Mouse (Mus musculus): ENCODE data around the gene Pole. TPM values are rescaled to one million over a fixed set of nuclear protein-coding genes. Genes with fewer than 3 reads are reported as not detected.

Pole gene
- 1 to 10 TPM; 1.3 to 1.8 TPM for total RNA-seq (2021)

DNA sequence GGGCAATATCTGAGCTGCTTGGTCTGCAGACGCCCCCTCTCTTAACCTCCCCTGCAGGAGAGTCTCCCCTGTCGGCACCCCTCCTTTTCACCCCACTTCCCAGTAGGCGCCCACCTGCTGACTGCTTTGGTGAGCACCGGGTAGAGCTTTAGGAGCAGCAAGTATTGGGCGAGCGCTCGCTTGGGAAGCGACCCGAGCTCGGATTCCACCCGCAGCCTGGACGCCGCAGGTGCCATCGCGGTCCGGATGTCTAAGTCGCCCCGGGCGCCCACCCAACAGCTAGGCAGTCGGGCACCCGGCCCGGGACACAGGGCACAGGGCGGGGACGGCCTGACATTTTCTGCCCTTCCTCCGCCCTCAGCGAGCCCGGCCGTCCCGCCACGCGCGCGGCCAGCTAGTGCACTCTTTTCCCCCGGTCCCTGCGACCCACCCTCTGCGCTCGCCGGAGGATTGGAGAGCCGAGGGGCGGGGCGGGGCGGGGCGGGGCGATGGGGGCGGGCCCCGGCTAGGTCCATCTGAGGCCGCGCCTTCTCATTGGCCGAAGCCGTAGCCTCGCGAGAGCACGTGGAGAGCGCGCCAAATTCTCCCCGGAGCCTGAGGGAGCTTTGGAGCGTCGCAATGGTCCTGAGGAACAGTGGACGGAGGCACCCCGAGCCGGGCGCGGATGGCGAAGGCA is at the start of gene Pole, which contains the start of gene Pxmp2:
TSS of gene Pole (plus strand) at position 537 of the 676 bp plus-strand sequence.
TSS of gene Pxmp2 (minus strand) at position 417 of the 676 bp plus-strand sequence.
- DNase-seq (ENCODE audit: extremely low spot score in 1 of 2, low spot score in 1 of 2) = peak; percentile 65 to 83

DNA sequence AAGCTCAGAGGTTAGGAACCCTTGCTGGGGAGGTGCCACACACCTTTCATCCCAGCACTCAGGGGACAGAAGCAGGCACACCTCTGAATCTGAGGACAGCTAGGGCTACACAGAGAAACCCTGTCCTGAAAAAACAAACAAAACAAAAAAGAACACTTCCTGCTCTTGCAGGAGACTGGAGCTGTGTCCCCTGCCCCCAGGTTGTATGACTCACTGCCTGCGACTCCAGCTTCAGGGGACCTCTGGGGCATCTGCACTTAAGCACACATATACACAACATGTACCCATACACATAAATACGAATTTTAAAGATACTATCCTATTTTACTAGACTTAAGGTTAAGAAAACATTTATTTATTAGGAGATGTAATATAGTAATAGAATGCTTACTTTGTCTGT is 42.0 kb upstream of the Pole start:
- no peak for DNase-seq (ENCODE audit: extremely low spot score in 1 of 2, low spot score in 1 of 2)

DNA sequence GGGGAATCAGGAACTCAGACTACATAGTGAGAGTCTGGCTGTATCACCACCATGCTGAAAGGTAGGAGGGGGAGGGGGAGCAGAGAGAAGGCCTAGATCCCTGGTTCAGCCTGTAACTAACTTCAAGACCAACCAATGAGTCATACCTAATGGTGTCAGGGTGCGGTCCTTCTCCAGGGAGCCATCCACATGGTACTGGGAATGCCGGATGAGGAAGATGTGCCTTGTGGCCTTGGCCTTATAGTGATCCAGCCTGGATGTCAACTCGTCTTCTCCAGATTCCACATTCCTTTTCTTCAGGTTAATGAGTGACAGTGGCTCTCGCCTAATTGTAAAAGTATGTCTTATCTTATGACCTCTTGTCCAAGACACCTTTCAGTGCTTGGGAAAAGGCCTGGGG is 19.2 kb upstream of the Pole start:
- DNase-seq (ENCODE audit: extremely low spot score in 1 of 2, low spot score in 1 of 2) = no peak

DNA sequence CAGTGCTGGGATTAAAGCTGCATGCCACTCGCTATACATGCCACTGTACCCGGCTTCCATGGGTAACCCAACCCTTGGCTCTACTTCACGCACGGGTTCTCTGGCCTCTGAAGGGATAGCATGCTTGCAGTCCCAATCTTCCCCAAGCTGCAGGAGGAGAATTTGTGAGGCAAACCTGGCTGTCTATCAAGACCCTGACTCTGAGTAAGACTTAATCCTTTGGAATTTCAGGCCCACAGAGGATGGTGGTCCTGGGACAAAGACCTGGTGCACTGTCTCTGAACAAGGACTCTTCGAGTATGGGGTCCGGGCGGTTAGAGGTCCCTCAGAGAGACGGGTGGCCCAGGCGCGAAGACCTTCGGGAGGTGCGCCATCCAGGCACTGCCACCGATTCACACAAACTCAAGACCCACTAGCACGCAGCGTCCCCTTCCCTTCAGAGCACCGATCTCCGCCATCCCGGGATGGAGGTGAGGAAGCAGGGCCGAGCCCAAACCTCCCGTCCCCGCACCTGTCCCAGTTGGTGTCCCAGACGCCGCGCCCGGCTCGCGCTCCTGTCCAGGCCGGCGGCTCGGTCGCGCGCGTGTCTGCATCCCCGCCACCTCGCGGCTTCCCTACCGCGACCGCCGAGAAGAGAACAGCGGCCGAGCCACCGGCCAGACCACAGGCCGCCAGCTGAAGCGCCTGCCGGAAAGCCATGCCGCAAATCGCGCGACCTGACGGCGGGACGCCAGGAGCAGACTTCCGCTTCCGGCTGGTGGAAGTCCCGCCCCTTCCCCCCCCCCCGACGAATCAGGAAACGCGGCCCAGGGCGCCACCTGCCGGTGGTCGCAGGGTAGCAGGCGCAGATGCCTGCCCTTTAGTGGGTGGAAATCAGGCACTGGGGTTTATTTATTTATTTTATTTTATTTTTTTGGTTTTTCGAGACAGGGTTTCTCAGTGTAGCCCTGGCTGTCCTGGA is 16.7 kb upstream of the Pole start, which contains the start of gene Pgam5:
TSS of gene Pgam5 (minus strand) at position 773 of the 961 bp plus-strand sequence.
- peak; percentile 81 to 93 for DNase-seq (ENCODE audit: extremely low spot score in 1 of 2, low spot score in 1 of 2)

DNA sequence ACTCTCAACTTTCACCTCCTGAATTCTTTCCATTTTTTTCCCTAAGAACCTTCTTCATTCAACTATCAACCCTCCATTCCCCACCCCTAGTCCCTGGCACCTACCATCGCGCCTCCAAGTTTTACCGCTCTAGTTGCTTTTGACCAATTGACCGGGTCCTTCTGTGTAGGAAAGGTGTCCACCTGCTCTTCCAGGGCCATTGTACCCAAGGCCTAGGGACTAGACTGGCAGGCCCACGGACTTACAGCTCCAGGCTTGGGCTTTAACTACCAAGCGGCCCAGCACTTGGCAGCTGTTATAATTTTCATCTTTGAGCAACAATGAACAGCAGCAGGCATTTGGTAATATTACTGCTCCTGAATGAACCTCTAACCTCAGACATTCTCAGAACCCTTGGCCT is 15.9 kb upstream of the Pole start:
- DNase-seq (ENCODE audit: extremely low spot score in 1 of 2, low spot score in 1 of 2) = no peak

DNA sequence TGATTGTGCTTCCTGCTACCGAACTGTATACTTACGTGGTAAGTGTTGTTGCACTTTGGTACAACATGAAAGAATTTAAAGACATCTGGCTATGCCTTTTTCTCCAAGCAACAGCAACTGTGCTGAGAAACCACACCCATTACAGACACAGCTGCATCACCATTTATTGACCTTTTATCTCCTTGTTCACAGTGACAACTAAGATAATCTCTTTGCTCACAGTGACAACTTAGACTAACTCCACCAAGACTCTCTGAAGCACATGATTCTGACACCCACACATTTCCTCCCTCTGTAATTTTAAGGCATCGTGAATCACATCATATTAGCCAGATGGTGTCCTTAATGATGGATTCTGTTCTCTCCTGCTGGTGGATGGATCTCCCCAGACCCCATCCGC is 12.0 kb upstream of the Pole start:
- DNase-seq (ENCODE audit: extremely low spot score in 1 of 2, low spot score in 1 of 2) = no peak

DNA sequence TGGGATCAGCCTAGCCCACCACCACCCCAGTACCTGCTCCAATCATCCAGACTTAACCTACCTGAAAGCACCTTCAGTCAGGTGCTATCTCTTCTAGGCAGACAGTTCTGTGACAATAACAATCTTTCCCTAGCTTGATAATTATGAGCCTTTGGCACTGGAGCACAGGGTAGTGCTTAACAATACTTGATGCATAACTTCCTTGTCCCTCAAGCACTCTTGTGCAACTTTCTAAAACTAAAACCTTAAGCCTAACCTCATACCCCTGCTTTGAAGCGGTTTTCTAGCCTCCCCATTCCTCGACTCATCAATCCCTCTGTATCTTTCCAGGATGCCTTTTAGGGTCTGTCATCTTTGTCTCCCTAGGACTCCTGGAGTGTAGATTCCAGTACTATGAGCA is 11.3 kb upstream of the Pole start:
- DNase-seq (ENCODE audit: extremely low spot score in 1 of 2, low spot score in 1 of 2) = no peak

DNA sequence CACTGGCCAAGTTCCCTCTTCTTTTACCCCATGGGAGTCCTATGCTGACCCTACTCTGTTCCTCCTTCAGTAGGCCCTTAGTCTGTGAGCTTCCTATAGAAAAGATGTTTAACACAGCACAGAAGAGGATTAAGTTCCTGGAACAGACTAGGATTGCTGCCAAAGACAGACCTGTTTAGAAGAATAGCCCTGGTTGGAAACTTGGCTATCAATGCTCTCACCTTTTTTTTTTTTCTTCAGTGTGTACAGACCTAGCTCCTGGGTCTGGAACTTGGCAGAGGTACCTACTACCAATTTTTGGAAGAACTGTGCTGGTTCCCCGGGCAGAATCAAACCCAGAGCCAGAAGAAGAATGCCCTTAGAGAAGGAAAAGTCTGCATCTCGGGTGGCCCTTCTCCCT is 9.7 kb upstream of the Pole start:
- DNase-seq (ENCODE audit: extremely low spot score in 1 of 2, low spot score in 1 of 2) = no peak

DNA sequence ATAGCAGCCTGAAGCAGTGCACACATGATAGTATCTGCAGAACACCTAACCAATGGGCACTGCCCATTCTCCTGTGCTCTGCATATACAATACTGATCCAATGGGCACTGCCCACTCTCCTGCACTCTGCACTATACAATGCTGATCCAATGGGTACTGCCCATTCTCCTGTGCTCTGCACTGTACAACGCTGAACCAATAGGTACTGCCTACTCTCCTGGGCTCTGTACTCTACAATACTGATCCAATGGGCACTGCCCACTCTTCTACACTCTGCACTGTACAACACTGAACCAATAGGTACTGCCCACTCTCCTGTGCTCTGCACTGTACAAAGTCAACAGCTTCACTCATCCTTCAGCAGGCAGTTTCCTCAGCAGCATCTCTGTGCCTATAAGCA is 9.2 kb upstream of the Pole start:
- no peak for DNase-seq (ENCODE audit: extremely low spot score in 1 of 2, low spot score in 1 of 2)

DNA sequence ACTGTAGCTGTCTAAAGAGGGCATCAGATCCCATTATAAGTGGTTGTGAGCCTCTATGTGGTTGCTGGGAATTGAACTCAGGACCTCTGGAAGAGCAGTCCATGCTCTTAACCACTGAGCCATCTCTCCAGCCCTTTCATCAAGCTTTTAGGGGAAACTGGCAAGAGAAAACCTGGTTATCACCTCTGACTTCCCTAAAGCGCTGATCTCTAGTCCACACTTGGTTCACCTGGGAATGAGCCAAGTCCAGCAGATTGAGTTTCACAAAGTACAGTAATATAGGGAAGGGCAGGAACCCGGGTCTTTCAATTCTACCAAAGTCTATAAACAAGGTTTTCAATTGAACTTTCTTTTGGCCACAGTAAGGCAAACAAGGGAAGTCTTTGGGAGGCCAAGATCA is 4.1 kb upstream of the Pole start:
- DNase-seq (ENCODE audit: extremely low spot score in 1 of 2, low spot score in 1 of 2) = no peak

DNA sequence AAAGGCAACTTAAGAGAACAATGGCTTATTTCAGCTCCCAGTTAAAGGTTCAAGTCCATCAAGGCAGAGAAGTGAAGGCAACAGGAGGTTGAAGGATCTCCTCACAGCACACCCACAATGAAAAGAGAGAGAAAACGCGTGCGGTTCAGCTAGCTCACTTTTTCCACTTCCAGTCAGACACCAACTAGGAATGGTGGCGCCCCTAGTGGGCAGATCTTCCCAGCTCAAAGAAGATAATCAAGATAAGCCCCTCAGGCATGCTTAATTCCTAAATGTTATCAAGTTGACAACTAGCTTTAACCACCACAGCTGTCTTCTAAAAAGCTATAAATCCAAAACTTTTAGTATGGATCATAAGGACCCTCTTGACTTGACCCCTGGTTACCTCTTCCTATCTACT is 1.6 kb upstream of the Pole start:
- peak in 1 of 2 experiments; percentile 61 for DNase-seq (ENCODE audit: extremely low spot score in 1 of 2, low spot score in 1 of 2)

DNA sequence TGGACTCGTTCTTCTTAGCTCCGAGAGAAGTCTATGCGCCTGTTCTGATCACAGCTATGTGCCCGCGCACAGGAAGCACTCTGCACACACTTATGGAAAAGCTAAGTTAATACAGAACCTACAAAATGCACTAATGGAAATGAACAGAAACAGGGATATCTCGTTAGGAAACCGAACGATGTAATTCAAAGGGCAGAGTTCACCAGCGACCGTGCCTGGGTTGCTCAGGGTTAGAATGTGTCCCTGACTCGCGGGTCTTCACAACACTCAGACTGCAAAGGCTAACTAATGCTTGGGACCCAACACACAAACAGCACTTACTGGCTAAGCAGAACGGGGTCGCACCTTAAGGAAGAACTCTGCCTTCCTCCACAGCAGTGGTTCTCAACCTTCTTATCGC is 950 bp upstream of the Pole start:
- no peak for DNase-seq (ENCODE audit: extremely low spot score in 1 of 2, low spot score in 1 of 2)

DNA sequence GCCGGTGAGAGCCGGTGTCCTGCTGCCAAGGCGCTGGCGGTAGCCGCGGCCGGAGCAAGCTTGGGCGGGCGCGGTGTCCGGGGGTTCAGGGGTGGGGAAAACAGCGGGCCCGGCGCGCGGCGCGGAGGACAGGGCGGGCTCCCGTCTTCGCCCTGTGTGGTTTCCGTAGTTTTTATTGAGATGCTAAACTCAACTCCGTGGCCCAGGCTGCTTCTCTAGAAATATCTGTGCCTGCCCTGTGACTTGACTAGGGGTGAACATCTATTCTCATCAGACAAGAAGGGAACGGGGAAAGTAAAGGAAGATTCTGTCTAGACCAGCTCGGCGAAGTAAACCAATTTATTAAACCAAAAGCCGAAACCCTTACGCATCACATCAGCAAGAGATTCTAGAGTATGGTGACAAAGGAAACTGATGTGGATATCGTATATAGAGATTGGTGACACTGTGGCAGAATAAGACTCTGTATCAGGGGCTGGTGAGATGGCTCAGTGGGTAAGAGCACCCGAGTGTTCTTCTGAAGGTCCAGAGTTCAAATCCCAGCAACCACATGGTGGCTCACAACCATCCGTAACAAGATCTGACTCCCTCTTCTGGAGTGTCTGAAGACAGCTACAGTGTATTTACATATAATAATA is 459 bp downstream of the Pole start:
- DNase-seq (ENCODE audit: extremely low spot score in 1 of 2, low spot score in 1 of 2) = no peak

DNA sequence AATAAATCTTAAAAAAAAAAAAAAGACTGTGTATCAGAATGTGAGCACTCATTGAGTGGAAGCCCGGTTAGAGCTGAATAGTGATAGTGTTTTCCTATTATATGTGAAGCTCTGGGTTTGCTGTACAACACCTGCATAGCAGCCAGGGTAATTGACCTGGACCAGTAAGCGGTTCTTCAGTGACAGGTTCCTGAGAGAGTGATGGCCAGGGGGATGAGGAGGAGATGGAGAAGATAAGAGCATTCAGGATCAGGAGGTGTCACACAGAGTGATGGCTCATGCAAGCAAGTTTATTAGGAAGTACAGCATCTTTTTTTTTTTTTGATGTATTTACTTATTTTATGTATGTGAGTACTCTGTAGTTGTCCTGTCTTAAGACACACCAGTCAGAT is 974 bp downstream of the Pole start:
- no peak for DNase-seq (ENCODE audit: extremely low spot score in 1 of 2, low spot score in 1 of 2)

DNA sequence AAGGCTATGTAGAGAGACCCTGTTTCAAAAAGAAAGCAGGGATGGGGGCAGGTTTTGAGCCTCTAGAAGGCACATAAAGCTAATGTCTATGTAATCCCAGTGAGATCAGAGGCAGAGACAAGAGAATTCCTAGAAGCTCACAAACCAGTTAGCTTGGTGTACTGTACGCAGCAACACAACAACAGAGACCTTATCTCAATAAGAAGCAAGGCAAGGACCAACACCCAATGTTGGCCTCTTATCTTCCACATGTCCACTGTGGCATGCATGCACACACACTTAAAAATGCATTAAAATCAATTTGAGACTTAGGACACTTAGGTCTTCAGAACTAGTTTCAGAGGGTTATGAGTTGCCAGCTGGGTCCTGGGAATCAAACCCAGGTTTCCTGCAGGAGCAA is 5.5 kb downstream of the Pole start:
- no peak for DNase-seq (ENCODE audit: extremely low spot score in 1 of 2, low spot score in 1 of 2)

DNA sequence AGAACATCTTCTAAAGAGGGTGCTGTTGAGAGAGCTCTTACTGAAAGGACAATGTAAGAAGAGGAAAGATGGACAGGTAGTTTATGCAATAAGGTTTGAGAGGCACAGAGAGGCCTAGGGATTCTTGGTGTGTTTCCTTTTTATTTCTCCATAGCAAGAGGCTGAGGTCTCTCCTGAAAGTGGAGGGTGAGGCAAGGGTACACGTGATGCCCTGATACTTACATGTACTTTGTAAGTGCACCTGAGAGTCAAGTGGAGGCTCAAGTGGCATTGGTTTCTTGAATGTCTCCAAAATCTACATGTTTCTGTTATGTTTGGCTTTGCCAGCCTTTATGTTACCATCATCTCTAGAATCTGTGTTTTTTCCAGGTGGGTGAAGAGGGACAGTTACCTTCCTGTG is 10.5 kb downstream of the Pole start:
- no peak for DNase-seq (ENCODE audit: extremely low spot score in 1 of 2, low spot score in 1 of 2)

DNA sequence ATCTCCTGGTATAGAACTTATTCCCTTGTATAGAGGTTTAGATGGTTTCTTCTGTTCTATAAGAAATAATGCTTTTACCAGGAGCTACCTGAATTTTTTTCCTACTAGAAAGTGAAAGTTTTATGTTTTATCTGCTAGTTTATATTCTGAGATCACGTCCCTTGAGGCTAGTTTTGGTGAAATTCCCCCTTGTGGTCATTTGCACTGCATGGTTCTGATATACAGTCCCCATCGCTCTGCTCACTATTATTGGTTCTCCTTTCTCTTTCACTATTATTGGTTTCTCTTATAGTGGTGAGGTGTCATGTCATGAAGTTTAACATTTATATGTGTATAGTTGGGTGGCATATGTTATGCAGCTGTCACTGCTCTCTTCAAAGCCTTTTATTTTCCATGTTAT is 14.5 kb downstream of the Pole start:
- DNase-seq (ENCODE audit: extremely low spot score in 1 of 2, low spot score in 1 of 2) = no peak

DNA sequence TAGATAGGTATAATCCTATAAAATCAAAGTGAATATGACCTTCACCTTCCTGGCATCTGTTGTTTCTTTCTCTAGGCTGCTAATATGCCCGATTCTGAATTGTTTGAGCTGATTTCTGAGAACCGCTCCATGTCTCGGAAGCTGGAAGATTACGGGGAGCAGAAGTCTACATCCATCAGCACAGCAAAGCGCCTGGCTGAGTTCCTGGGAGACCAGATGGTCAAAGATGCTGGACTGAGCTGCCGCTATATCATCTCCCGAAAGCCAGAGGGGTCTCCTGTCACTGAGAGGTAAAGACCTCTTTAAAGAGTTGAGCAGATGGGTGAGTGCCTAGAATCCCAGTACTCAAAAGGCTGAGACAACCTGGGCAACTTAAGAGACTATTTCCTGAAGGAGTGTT is 22.8 kb downstream of the Pole start:
- no peak for DNase-seq (ENCODE audit: extremely low spot score in 1 of 2, low spot score in 1 of 2)

DNA sequence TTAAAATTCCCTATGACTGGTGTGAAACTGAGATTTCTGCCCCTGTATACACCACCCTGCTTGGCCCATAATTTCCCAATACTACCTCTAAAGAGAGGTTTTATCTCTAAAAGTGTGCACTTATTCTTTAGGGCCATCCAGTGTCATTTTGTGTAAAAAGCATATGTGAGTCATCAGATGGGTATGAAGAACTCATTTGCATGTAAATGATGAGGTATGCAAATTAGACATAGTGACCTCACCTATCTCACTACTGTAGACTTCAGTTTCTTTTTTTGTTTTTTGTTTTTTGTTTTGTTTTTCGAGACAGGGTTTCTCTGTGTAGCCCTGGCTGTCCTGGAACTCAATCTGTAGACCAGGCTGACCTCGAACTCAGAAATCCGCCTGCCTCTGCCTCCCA is 27.0 kb downstream of the Pole start:
- DNase-seq (ENCODE audit: extremely low spot score in 1 of 2, low spot score in 1 of 2) = no peak

DNA sequence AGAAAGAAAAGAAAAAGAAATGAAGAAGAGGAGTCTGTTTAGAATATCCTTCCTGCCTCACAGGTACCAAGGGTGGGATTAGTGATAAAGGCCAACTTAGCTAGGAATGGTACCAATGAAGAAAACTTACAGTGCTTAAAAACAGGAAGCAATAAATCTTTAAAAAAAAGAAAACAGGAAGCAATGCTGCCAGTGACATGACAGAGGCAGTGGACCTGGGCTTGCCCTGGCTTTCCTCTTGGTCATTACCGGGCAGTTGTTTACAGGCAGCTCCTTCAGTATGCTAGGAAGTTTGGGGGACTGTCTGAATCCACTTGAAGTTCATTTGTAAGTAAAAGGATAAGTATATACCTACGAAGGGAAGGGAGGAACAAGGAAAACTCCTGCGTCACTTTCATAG is 44.4 kb downstream of the Pole start:
- no peak for DNase-seq (ENCODE audit: extremely low spot score in 1 of 2, low spot score in 1 of 2)

DNA sequence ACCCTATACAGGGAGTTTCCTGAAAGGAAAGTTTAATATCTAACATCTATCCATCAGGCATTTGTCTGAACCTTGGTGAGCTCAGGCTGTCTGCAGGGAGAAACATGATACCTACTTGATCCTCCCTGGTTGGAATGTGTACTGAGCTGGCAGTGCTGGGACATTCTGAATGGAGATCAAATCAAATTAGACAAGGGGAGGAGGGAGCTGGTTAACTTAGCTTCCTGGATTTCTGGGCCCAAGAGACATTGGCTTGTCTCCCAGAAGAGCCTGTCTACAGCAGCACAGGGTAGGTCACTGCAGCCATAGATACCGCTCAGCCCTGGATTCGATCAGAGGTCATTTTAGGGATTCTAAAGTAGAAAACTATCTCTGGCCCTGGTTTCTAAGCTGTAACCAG is 52.7 kb downstream of the Pole start:
- DNase-seq (ENCODE audit: extremely low spot score in 1 of 2, low spot score in 1 of 2) = no peak

All from layer of hippocampus, postnatal 25 days (tissue).